Mouse (Mus musculus): ENCODE measurements around the gene Dynlt1f.
"Not testable (repeated sequence)": the region's sequence is repeated elsewhere in the genome, so short reads cannot be mapped to it uniquely, and the experiment has no call there.

- TF ChIP-seq POLR2A (IDR thresholded peaks at IDR 0.05; ENCODE audit: extremely low read depth, insufficient read depth, low read length); CTCF (IDR thresholded peaks at IDR 0.05; ENCODE audit: low read depth, low read length): not testable (repeated sequence)
These were observed 40.8 kb upstream of the Dynlt1f start for GRCm38 (mm10) chr17:6696521-6696920.

Measured in liver, adult 2 months (tissue).